In the genomic region with DNA sequence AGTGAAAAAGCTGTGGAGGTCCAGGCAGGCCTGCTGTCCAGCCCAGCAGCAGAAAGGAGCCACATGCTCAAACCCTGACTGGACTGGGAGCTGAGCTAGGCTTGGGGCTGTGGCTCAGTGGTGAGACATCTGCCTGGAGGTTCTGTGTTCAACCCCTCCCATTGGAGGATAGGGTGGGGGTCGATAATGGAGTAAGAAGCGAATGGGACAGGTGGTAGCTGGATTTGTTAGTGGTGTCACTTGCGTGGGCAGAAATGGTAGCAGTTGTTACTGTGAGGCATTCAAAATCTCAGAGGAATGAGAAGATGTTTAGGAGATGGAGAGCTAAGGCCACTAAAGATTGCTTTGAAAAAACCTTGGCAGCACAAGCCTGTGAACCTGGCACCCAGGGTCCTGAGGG, we compare ENCODE assay signal across 16 mouse cellular contexts.
"Had no signal": no experiment of that assay in that cellular context is flagged by ENCODE, and none has a peak within 500 bp of the region (broad histone marks: within the 10 kb centered on the region; RNA-seq: fewer than 3 reads in every experiment).

No protein-coding gene starts in this region.

- H3K4me2 ChIP-seq: neural tube, embryonic 13.5 days; neural tube, embryonic 15.5 days; stomach, embryonic 15.5 days had no signal

- H3K27me3 ChIP-seq: neural tube, embryonic 13.5 days; neural tube, embryonic 15.5 days; stomach, embryonic 15.5 days had no signal

- DNase-seq: retina, postnatal 1 day; right cerebral cortex, adult 18-20 months; right cerebral cortex, postnatal 14 days; right cerebral cortex, postnatal 25 days; right cerebral cortex, postnatal 4 days; spleen, adult 18-20 months; thymus, adult 18-20 months; thymus, adult 2 months; thymus, postnatal 14 days; thymus, postnatal 25 days; thymus, postnatal 36 days; thymus, postnatal 4 days had no signal

- H3K4me3 ChIP-seq: neural tube, embryonic 13.5 days; neural tube, embryonic 15.5 days; stomach, embryonic 15.5 days had no signal

- H3K27ac ChIP-seq: neural tube, embryonic 13.5 days; neural tube, embryonic 15.5 days; stomach, embryonic 15.5 days; stomach, postnatal 0 days had no signal

- H3K36me3 ChIP-seq: stomach, embryonic 15.5 days had no signal

- H3K9ac ChIP-seq: neural tube, embryonic 13.5 days; neural tube, embryonic 15.5 days; stomach, embryonic 15.5 days had no signal

- H3K4me1 ChIP-seq: neural tube, embryonic 13.5 days; neural tube, embryonic 15.5 days; stomach, embryonic 15.5 days had no signal

- H3K9me3 ChIP-seq: neural tube, embryonic 13.5 days; neural tube, embryonic 15.5 days; stomach, embryonic 15.5 days had no signal
